Mouse (Mus musculus) ovary, postnatal 10 days (tissue): Measurements from ENCODE around the gene Hist1h3a.
"Not testable (repeated sequence)": the region's sequence is repeated elsewhere in the genome, so short reads cannot be mapped to it uniquely, and the experiment has no call there.

Experiments
- DNase-seq: peaks from one replicate; pipeline ENCODE4 v3.0.0; 2022; ENCODE audit warnings: low spot score

Hist1h3a gene

DNA sequence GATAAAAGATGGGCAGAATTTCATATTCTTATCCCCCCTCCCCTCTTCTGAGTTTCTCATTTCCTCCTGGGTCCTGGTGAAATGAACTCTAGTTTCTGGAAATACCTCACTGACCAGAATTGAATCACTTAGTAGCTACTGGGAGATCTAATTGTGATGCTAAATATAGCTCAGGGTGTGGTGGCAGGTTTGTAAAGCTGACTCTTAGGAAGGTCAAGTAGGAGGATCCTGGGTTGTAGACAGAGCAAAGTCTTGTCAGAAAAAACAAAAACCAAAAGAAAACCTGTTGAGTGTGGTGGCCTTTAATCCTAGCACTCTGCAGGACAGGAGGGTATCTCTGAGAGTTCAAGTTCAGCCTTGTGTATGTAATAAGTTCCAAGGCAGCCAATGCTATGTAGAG is 20.2 kb downstream of the Hist1h3a start:
- no peak for DNase-seq

DNA sequence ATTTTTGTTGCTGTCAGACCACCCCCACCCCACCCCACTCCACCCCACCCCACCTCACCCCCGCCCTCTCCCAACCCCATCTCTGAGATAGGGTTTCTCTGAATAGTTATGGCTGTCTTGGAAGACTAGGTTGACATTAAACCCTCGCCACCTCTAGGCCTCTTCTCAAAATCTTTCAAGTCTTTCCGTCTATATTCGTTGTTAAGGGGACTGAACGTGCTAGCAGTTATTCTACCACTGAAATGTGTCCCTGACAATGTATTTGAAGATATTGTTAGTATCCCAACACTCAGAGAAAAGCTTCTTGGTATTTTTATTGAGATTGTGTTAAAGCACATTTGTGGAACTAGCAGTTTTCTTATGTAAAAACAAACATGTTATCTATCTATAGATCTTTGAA is 21.3 kb downstream of the Hist1h3a start:
- no peak for DNase-seq

DNA sequence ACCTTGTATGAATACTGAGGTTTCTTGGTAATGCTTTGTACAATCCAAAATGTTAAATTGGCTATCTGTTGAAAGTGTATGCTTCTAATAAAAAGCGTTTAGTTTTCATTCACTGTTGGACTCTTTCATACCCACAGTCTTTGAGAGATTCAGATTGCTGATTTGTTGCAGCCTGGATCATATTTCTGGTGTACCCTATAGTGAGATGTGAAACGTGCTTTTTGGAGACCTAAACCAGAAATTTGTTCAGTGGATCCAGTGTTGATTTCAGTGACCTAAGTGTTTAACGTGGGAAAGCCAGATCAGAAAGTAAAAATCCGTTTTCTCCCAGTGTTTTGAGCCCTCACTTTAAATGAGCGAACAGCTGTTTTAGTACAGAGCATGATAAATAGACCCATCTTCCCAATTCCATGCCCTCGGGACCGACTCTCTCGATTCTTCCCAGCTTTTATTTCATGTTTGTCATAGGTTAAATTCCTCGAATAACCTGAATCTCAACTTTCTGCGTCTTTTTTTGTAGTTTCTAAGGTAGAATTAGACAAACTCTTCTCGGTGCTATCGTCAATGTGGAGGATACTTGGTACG is 21.8 kb downstream of the Hist1h3a start:
- no peak for DNase-seq

DNA sequence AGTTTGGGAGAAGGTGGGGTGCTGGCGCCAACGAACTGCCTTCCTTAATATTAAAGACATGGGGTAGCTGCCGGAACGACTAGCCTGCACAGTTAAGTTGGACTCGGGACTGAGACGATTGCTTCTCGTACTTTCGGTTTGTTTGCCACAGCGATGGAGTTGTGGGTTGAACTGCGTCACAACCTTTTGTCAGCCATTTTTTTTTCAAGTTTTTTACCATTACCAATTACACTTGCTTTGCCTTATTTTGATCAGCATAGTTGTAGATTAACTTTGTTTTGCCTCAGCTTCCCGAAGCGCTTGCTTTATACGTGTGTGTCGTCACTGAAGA is 22.3 kb downstream of the Hist1h3a start:
- no peak for DNase-seq

DNA sequence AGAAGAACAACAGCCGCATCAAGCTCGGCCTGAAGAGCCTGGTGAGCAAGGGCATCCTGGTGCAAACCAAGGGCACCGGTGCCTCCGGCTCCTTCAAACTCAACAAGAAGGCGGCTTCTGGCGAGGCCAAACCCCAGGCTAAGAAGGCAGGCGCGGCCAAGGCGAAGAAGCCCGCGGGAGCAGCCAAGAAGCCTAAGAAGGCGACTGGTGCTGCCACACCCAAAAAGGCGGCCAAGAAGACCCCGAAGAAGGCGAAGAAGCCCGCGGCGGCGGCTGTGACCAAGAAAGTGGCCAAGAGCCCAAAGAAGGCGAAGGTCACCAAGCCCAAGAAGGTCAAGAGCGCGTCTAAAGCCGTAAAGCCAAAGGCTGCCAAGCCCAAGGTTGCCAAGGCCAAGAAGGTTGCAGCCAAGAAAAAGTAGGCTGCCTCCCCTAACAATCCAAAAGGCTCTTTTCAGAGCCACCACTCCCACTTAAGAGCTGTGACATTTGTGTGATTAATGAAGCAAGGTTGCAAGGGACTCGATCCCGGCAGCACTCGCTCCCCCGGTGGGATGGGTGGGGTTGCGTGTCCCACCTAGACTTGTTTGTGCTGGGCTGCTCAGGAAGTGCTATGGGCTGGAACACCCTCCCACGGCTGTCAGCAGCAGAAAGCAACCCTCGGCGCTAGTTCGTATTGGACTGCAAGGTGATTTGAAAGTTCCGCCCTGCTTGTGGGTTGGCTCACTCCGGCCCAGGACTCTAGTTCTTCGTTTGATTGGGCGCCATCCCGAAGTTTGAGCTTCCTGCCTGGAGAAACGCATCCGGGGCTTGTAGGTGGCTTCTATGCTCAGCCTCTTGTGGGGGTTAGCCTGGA is 22.9 kb downstream of the Hist1h3a start:
- peak; percentile 78 for DNase-seq

DNA sequence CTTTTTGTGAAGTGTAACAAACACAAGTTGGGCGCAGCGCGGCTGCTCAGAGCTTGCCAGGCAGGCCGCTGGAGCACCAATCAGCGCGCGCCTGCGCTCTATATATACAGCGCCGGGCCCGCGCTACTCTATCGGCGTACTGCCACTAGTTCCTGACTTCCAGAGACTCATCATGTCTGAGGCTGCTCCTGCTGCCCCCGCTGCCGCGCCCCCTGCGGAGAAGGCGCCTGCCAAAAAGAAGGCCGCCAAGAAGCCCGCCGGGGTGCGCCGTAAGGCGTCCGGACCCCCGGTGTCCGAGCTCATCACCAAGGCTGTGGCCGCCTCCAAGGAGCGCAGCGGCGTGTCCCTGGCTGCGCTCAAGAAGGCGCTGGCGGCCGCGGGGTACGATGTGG is 23.5 kb downstream of the Hist1h3a start, which contains the start of gene Hist1h1c:
Gene Hist1h1c, plus strand, starts transcription at position 132 of the 392 bp plus-strand sequence.
- peak; percentile 95 for DNase-seq

DNA sequence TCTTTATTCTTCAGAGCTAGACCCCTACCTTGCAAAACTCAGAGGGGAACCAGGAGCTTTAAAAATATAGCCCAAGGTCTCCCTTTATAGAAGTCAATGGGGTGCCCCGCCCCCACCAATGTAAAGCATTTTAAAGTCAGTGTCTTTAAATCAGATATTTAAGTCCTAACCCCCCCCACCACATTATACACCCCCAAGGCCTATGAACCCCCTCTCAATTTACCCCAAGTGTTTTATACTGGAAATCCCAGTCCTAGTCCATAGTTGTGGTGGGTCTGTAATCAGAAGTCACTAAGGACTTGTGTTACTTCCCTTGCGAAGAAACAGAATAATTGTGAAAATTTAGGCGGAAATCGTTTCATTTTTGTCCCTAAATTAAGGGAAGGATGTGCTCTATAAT is 24.1 kb downstream of the Hist1h3a start:
- no peak for DNase-seq

DNA sequence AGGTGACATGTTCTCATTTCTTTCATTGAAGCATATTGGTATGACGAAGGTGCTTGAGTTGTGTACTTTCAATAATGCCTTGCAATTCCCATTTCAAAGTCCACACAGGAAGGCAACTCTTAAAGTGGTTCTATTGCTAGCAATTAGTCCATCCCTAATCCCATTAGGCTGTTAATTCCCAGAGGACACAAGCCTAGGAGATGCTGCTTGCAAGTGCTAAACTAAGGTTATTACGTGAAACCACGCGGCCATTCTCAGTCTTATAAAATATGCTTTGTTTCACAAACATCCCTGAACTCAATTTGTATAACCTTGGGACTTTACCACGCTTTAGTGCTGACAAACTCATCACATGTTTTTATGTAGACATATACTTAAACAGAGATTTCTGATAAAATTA is 25.1 kb downstream of the Hist1h3a start:
- no peak for DNase-seq

DNA sequence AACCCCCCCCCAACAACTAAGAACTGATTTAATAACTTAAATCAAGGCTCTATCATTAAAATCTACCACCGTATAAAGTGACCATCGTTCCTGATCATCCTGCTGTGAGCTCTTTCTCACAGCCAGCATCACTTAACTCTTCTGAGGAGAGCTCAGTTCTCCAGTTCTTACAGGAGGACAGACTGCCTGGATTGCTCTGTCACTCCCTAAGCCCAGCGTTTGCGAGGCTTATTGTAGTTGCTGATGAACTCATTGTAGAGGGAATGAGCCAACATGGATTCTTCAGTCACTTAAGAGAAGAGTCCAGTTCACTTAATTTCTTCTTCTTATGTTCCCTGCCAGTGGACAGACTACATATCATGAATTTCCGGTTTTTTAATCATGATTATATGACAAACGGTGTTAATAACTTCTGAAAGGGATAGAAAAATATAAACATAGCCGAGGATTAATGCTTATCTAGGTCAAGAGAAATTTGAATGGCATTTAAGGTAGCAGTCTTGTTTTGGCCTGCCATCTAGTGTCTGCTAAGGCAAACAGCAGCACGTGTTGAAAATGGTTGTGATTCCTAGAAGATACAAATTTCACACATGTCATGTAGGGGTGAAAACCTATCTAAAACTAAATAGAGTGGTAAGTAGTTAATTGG is 29.9 kb downstream of the Hist1h3a start:
- DNase-seq, result no peak

DNA sequence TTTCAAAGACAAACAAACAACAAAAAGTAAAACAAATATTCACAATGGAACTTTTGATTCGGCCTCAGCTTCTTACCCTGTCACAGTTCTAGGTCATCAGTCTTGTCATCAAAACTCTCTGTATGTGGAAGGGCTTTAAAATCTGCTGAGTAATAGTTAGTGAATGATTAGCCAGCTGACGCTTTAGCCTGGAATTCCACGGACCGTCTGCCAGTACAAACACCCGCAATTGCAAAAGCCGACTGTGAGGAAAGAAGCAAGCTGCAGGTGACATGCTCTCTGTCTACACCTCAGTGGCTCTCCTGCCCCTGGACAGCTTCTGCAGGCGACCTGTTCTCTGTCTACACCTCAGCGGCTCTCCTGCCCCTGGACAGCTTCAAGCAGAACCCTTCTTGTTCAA is 31.7 kb downstream of the Hist1h3a start:
- DNase-seq, result no peak

DNA sequence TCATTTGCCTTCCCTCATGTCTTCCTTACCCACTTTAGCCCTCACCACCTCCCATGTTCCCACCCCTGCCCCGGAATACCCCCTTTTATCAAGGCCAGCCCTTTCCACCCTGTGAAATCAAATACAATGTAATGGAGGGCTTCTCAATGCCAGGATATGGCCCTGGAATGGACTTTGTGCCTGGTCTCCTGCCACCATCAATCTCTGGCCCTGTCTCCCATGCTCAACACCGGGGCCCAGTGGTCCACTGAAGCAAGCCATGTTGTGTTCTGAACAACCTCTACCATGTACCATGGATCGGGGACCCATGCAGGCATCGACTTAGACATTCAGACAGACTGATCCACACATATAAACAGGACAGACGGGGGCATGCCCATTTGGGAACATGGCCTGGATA is 32.5 kb downstream of the Hist1h3a start:
- DNase-seq, result no peak

DNA sequence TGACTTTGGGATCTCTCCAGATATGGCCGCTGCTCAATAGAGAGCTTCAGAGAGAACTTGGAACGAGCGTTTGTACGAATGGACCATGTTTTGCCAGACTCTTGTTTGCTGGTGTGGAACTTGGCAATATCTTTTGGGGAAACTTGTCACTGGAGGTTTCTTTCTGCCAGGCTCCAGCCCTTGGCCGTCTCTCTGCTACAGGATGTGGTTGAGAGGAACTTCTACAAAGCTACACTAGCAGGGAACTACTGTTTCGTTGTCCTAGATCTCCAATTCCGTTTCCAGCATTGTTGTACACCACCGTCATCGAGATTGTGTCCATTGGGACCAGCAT is 33.0 kb downstream of the Hist1h3a start:
- no peak for DNase-seq

DNA sequence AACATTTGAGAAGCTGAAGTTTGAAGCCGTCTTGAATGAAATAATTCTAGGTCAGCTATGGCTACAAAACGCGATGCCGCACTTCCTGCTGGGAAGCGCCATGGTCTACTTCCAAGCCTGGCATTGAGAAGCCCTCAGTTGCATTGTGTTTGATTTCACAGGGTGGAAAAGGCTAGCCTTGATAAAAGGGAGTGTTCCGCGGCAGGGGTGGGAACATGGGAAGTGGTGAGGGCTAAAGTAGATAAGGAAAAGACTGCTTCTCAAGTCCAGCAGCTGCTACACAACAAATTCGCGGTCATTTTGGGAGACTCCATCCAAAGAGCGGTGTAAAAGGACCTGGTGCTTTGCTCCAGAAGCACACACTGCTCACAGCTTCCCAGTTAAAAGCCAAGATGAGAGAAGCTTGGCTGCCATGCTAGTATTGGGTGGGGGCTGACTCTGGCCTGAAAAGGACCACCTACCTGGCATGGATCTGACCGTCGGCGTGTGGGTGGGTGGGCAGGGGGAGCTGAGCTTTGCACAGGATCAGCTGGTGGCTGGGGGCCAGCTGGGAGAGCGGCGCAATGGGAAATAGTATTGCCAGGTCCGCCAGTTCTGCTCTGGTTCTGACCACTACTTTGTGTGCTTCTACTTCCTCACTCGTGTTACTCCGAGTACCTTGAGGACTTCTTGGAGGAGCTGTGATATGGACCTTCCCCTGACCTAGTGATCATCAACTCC is 33.6 kb downstream of the Hist1h3a start:
- no peak for DNase-seq

DNA sequence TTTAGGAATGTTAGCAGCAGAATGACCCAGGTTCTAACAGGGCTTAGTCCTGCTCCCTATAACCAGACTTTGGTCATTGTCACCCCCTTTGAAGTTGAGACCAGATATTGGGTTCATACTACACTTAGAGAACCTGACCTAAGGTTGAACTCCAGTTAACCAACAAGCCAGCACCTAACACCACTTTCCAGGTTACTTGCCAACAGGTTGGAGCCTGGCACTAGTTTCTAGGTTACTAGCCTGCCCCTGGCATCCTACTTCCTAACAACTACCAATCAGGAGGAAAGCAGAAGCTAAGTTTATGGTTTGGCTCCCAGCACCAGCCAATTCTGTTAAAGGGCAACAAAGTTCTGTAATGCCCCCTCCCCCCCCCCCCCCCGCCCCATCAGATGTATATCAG is 37.0 kb downstream of the Hist1h3a start:
- no peak for DNase-seq

DNA sequence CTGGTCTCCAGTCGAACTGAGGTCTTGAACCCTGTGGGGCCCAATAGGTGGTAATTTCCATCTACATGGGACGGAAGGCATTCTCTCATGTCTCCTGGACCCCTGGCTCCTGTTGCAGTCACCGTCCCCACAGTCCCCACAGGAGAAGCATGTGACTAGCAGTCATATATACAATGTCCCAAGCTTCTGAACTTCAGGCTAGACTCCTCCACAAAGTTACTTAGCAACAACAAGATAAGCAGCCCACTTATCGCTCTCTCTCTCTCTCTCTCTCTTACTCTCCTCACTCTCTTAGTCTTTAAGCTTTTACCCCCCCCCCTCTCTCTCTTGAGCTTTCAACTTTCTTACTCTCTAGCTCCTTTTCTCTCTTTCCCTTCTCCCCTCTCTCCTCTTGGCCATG is 37.9 kb downstream of the Hist1h3a start:
- DNase-seq, result no peak

DNA sequence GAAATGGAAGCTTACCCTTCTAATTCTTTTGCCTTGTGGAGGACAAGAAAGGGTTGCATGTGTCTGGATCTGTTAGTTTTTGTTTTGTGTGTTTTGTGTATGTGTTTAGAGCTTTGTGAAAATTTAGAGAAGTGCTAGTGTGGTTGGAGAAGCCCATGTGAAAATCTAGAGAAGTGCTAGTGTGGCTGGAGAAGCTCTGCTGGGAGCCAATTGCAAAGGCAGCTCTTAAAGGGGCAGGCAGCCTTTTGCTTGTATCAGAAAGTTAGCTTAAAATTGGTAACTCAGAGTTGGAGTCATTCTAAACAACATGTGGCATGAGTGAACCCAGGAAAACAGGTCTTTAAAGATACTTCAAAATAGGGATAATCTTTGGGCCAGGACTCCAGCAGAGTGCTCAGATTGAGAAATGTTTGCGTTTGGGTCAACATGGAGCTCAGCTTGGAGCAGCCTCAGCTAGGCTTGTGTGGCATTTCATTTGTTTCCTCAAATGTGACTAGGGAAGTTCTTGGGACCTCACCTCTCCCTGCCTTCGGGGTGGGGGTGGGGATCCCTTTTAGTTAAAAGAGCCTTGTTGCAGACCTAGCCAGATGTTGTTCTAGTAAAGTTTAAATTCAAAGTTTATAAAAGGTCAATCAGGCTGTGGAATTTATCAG is 44.5 kb downstream of the Hist1h3a start:
- not testable (repeated sequence) for DNase-seq

DNA sequence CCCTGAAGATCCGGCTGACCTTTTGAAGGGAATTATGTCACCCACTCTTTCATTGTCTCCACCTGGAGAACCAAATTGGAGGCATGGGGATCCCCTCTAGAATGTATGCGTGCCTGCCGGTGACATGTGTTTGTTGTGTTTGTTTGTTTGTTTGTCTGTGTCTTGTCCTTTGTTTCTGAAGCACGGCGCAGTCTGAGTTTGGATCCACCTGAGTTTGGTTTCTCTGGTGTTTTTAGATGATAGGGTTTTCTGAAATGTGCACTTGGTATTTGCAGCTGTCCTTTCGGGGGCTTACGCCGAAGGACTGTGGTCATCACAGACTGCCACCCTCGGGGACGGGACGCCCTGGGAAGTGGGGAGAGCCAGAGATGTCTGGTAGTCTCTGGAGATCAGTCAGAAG is 45.0 kb downstream of the Hist1h3a start:
- DNase-seq, result no peak

DNA sequence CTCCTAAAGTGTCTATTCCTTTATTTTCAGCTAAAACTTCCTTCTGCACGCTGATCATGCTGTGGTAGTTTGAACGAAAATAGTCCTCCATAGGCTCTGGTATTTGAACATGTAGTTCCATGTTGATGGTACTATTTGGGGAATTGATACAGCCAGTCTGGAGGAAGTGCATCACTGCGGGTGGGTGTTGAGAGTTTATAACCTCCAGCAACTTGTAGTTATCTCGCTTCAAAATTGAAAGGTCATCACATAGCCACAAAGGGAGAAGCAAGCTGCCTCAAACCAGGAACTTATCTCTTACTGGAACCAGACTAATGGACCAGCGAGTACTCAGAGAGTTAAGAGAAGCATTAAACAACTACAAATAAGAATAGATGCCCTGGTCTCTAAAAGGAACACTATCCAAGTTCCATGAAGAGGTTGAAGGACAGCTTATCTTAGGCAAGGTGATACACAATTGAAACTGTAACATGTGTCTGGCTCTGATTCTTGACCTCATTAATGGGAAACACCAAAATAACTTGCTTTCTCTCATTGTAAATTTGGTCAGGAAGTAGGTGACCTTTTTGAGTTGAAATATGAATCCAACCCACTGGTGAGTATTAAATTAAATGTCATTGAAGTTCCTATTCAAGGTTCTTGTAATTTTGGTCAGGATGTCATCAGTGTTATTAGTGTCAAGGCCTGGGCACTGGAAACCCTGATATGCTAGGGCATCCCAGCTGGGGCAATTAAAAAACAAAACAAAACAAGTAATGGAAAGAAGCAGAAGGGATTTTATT is 45.7 kb downstream of the Hist1h3a start:
- no peak for DNase-seq
